24 mouse cellular contexts compared by ENCODE assay signal in genomic region chr17:3162905-3163304, GRCm38 (mm10). TPM values are rescaled to one million over a fixed set of nuclear protein-coding genes. Genes with fewer than 3 reads are reported as not detected.
A peak's percentile ranks its signal among the peaks of the same experiment; 100 is the strongest.
DNase-seq lines count a peak whose midpoint lies in the region; ATAC-seq and TF ChIP-seq lines count a peak whose summit lies in the region.
"Had no signal": no experiment of that assay in that cellular context is flagged by ENCODE, and none has a peak within 500 bp of the region (broad histone marks: within the 10 kb centered on the region; RNA-seq: fewer than 3 reads in every experiment).

No protein-coding gene starts in this region.

- CTCF ChIA-PET in Patski (lab: Charles Lee) = interaction anchor here (1.4 kb wide), 2 partner anchors 15 to 24 kb away, joined by 3 read pairs; no protein-coding TSS in a partner anchor

- no peak for TF ChIP-seq CTCF in Patski (IDR thresholded peaks at IDR 0.05)

- peak; percentile 35 to 63 for DNase-seq in lung, adult 18-20 months
- DNase-seq in lung, postnatal 4 days = no peak
- no peak for DNase-seq in Patski (ENCODE audit: low read depth, low spot score)
- peak; percentile 9 for DNase-seq in adipocyte (ENCODE audit: low spot score)
- DNase-seq in lung, postnatal 10 days = peak; percentile 1
- no peak for DNase-seq in embryo, embryonic 10.5 days (ENCODE audit: low spot score)
- DNase-seq in retina, embryonic 14.5 days (ENCODE audit: low spot score) = no peak
- DNase-seq in left cerebral cortex, adult 11 months (ENCODE audit: low spot score) = no peak
- DNase-seq: adrenal gland, adult 8-10 months; B cell, adult 2 months; cerebellum, adult 2 months; cerebellum, postnatal 14 days; kidney, adult 18-20 months; kidney, postnatal 4 days; left cerebral cortex, postnatal 4 days; liver, postnatal 0 days; thymus, postnatal 14 days had no signal

- no peaks in the 10 kb centered on the region for H3K27me3 ChIP-seq in Patski
- H3K27me3 ChIP-seq: forebrain, embryonic 15.5 days; heart, embryonic 15.5 days; kidney, embryonic 15.5 days; liver, embryonic 12.5 days had no signal

- in situ Hi-C loops in Patski (cut with MboI; ENCODE audit: low pct_unique_long_range_greater_than_20kb) = no loop called here

- POLR2A ChIA-PET in Patski (lab: Charles Lee) = interaction anchor here (1.2 kb wide), 1 partner anchor 10 kb away, joined by 3 read pairs; no protein-coding TSS in a partner anchor

- peak; percentile 86 for ATAC-seq in Patski
- ATAC-seq: activated CD4-positive, CD25-positive, alpha-beta regulatory T cell, adult 4 months; forebrain, embryonic 15.5 days; hindbrain, embryonic 16.5 days; liver, embryonic 12.5 days; liver, postnatal 0 days; midbrain, embryonic 16.5 days had no signal

RNA-seq across cellular contexts. Expression of gene Scaf8, which starts 48.1 kb away (rescaled TPM):
- 45.4 TPM for polyA plus RNA-seq in Patski (2021)

Comparison
In these comparisons a context has a peak if more than half of its experiments do, and no peak if none do; other contexts are left out.
1. DNase-seq: peak in lung, adult 18-20 months (2 of 2), adipocyte (single experiment) and lung, postnatal 10 days (single experiment); none in lung, postnatal 4 days (0 of 2), Patski (single experiment), embryo, embryonic 10.5 days (single experiment), retina, embryonic 14.5 days (single experiment) and left cerebral cortex, adult 11 months (single experiment).